Mouse (Mus musculus) MEL (cell line): ENCODE measurements at regions not wholly inside any gene's neighbourhood (a gene's known extent, or its start where the extent isn't known, plus 50 kb on each side); places are given as distances from the start of the nearest gene placed in this dataset.

Source experiments
- DNase-seq: peaks from one replicate; pipeline ENCODE4 v3.0.0; 2011; ENCODE audit warnings: low read depth, low spot score
- H3K27ac ChIP-seq: 2 replicates; pipeline ENCODE4 v1.5.1; 2012; ENCODE audit warnings: low read depth, mild to moderate bottlenecking, control low read depth, low read length, moderate library complexity; ENCODE audit not compliant: control insufficient read depth
- H3K27me3 ChIP-seq, 2 experiments: fragments of 150-350 bp in 1 of 2; sonication (generic) in 1 of 2; 2 replicates each; pipeline ENCODE4 v1.6.1; 2012; ENCODE audit warnings: low read length in 2 of 2, mild to moderate bottlenecking in 2 of 2, improper control_type of control experiment in 1 of 2, moderate library complexity in 1 of 2; ENCODE audit not compliant: insufficient read depth in 2 of 2, control insufficient read depth in 1 of 2
- H3K36me3 ChIP-seq, 2 experiments: 2 replicates each; pipeline ENCODE4 v1.6.1; 2012 to 2014; ENCODE audit warnings: low read length in 2 of 2, improper control_type of control experiment in 1 of 2, inconsistent platforms in 1 of 2, mild to moderate bottlenecking in 1 of 2; ENCODE audit not compliant: insufficient read depth in 2 of 2, control insufficient read depth in 1 of 2
- H3K4me1 ChIP-seq, 2 experiments: fragments of 150-350 bp in 1 of 2; sonication (generic) in 1 of 2; 2 replicates each; pipeline ENCODE4 v1.6.1; 2012; ENCODE audit warnings: low read length in 2 of 2, improper control_type of control experiment in 1 of 2, mild to moderate bottlenecking in 1 of 2; ENCODE audit not compliant: insufficient read depth in 2 of 2, control insufficient read depth in 1 of 2
- H3K4me3 ChIP-seq, 2 experiments: fragments of 150-350 bp in 1 of 2; sonication (generic) in 1 of 2; 2 replicates each; pipeline ENCODE4 v1.5.1; 2012; ENCODE audit warnings: low read depth in 2 of 2, low read length in 2 of 2, mild to moderate bottlenecking in 2 of 2, moderate library complexity in 2 of 2, control low read depth in 1 of 2, improper control_type of control experiment in 1 of 2; ENCODE audit not compliant: control insufficient read depth in 1 of 2, insufficient read depth in 1 of 2
- H3K79me2 ChIP-seq: 2 replicates; pipeline ENCODE4 v1.6.1; 2012; ENCODE audit warnings: mild to moderate bottlenecking, low read length, moderate library complexity; ENCODE audit not compliant: control insufficient read depth, poor library complexity, insufficient read depth
- H3K9ac ChIP-seq: 2 replicates; pipeline ENCODE4 v1.6.1; 2012; ENCODE audit warnings: low read depth, mild to moderate bottlenecking, control low read depth, low read length, moderate library complexity; ENCODE audit not compliant: control insufficient read depth, poor library complexity, severe bottlenecking
- H3K9me3 ChIP-seq: fragments of 150-350 bp; sonication (generic); replicated peaks from 2 replicates; pipeline ENCODE4 v1.6.1; 2012; ENCODE audit warnings: mild to moderate bottlenecking, low read length, improper control_type of control experiment, moderate library complexity; ENCODE audit not compliant: insufficient read depth
- BHLHE40 ChIP-seq: IDR thresholded peaks from 2 replicates; pipeline ENCODE4 v1.6.1; 2012; ENCODE audit warnings: low read depth, mild to moderate bottlenecking, inconsistent platforms, low read length, improper control_type of control experiment, borderline replicate concordance
- CHD1 ChIP-seq: IDR thresholded peaks from 2 replicates; pipeline ENCODE4 v1.6.1; 2012; ENCODE audit warnings: low read depth, mild to moderate bottlenecking, inconsistent platforms, low read length, improper control_type of control experiment
- CTCF ChIP-seq, 3 experiments: IDR thresholded peaks in 2 of 3; conservative IDR thresholded peaks in 1 of 3; 2 replicates each; pipeline ENCODE4 v1.5.1; 2011 to 2012; ENCODE audit warnings: low read length in 3 of 3, low read depth in 2 of 3, mild to moderate bottlenecking in 2 of 3, improper control_type of control experiment in 1 of 3, inconsistent platforms in 1 of 3, mixed read lengths in 1 of 3, moderate library complexity in 1 of 3; ENCODE audit not compliant: control insufficient read depth in 1 of 3, insufficient read depth in 1 of 3, poor library complexity in 1 of 3, severe bottlenecking in 1 of 3
- E2F4 ChIP-seq: IDR thresholded peaks from 2 replicates; pipeline ENCODE4 v1.6.1; 2011; ENCODE audit warnings: low read depth, low read length, improper control_type of control experiment, borderline replicate concordance
- ETS1 ChIP-seq: IDR thresholded peaks from 2 replicates; pipeline ENCODE4 v1.6.1; 2012; ENCODE audit warnings: low read depth, mild to moderate bottlenecking, inconsistent platforms, low read length, improper control_type of control experiment, moderate library complexity
- GATA1 ChIP-seq: IDR thresholded peaks from 2 replicates; pipeline ENCODE4 v1.6.1; 2011; ENCODE audit warnings: low read depth, low read length, improper control_type of control experiment
- JUND ChIP-seq: IDR thresholded peaks from 2 replicates; pipeline ENCODE4 v1.6.1; 2011; ENCODE audit warnings: low read depth, mild to moderate bottlenecking, improper control_type of control experiment, low read length
- MAFK ChIP-seq: IDR thresholded peaks from 2 replicates; pipeline ENCODE4 v1.6.1; 2011; ENCODE audit warnings: low read depth, mild to moderate bottlenecking, low read length, improper control_type of control experiment, borderline replicate concordance
- MAX ChIP-seq: IDR thresholded peaks from 2 replicates; pipeline ENCODE4 v1.6.1; 2011; ENCODE audit warnings: low read length, improper control_type of control experiment
- MXI1 ChIP-seq: IDR thresholded peaks from 2 replicates; pipeline ENCODE4 v1.6.1; 2011; ENCODE audit warnings: mild to moderate bottlenecking, low read depth, low read length, improper control_type of control experiment
- NELFE ChIP-seq: IDR thresholded peaks from 2 replicates; pipeline ENCODE4 v1.6.1; 2011; ENCODE audit warnings: low read depth, low read length, improper control_type of control experiment
- NRF1 ChIP-seq: IDR thresholded peaks from 2 replicates; pipeline ENCODE4 v1.6.1; 2014; ENCODE audit warnings: low read depth, mild to moderate bottlenecking, inconsistent platforms, low read length, improper control_type of control experiment, moderate library complexity; ENCODE audit not compliant: poor library complexity, insufficient read depth, severe bottlenecking
- POLR2AphosphoS5 ChIP-seq: IDR thresholded peaks from 2 replicates; pipeline ENCODE4 v1.6.1; 2012; ENCODE audit warnings: low read depth, borderline replicate concordance, mild to moderate bottlenecking, inconsistent platforms, low read length, moderate library complexity, mixed read lengths
- RAD21 ChIP-seq: IDR thresholded peaks from 2 replicates; pipeline ENCODE4 v1.6.1; 2011; ENCODE audit warnings: mild to moderate bottlenecking, low read depth, low read length, improper control_type of control experiment
- RCOR1 ChIP-seq: IDR thresholded peaks from 2 replicates; pipeline ENCODE4 v1.6.1; 2012; ENCODE audit warnings: low read depth, mild to moderate bottlenecking, inconsistent platforms, low read length, improper control_type of control experiment
- SMC3 ChIP-seq: IDR thresholded peaks from 2 replicates; pipeline ENCODE4 v1.6.1; 2011; ENCODE audit warnings: low read depth, low read length, improper control_type of control experiment
- TCF12 ChIP-seq: IDR thresholded peaks from 2 replicates; pipeline ENCODE4 v1.6.1; 2014; ENCODE audit warnings: low read depth, mild to moderate bottlenecking, inconsistent platforms, low read length, improper control_type of control experiment, moderate library complexity
- UBTF ChIP-seq: IDR thresholded peaks from 2 replicates; pipeline ENCODE4 v1.6.1; 2012; ENCODE audit warnings: low read depth, mild to moderate bottlenecking, inconsistent platforms, low read length, improper control_type of control experiment, moderate library complexity, borderline replicate concordance; ENCODE audit not compliant: insufficient read depth
- USF2 ChIP-seq, 2 experiments: IDR thresholded peaks; 2 replicates each; pipeline ENCODE4 v1.6.1; 2011 to 2012; ENCODE audit warnings: improper control_type of control experiment in 2 of 2, low read length in 2 of 2, borderline replicate concordance in 1 of 2, inconsistent platforms in 1 of 2, low read depth in 1 of 2, mild to moderate bottlenecking in 1 of 2; ENCODE audit not compliant: insufficient read depth in 1 of 2
- ZC3H11A ChIP-seq: IDR thresholded peaks from 2 replicates; pipeline ENCODE4 v1.6.1; 2012; ENCODE audit warnings: low read depth, mild to moderate bottlenecking, inconsistent platforms, low read length, improper control_type of control experiment
- ZKSCAN1 ChIP-seq: IDR thresholded peaks from 2 replicates; pipeline ENCODE4 v1.6.1; 2012; ENCODE audit warnings: low read depth, mild to moderate bottlenecking, inconsistent platforms, low read length, improper control_type of control experiment, moderate library complexity

GRCm38 (mm10) chr2:50832471-50832870 lies 316.4 kb downstream of the Rnd3 start:
- H3K9me3 ChIP-seq, result no peaks in the 10 kb centered on the region
- no peaks in the 10 kb centered on the region for H3K4me1 ChIP-seq
- H3K9ac ChIP-seq, result no peak overlapping the region
- TF ChIP-seq UBTF, result no peak
- no peak for TF ChIP-seq ZKSCAN1
- TF ChIP-seq NRF1, result no peak
- no peak for TF ChIP-seq POLR2AphosphoS5
- TF ChIP-seq E2F4, result no peak
- no peak for TF ChIP-seq TCF12
- TF ChIP-seq BHLHE40, result no peak
- no peak for TF ChIP-seq CHD1
- no peak for TF ChIP-seq MXI1
- no peak for TF ChIP-seq MAX
- H3K36me3 ChIP-seq, result no peaks in the 10 kb centered on the region
- no peak overlapping the region for H3K4me3 ChIP-seq
- no peak for DNase-seq
- H3K79me2 ChIP-seq, result no peaks in the 10 kb centered on the region
- H3K27ac ChIP-seq, result no peak overlapping the region
- H3K27me3 ChIP-seq, result no peaks in the 10 kb centered on the region

GRCm38 (mm10) chr2:50830056-50830720 lies 318.7 kb downstream of the Rnd3 start:
- peak; percentile 89 for TF ChIP-seq ZC3H11A
- peak; percentile 86 for TF ChIP-seq RAD21
- TF ChIP-seq MAX, result no peak
- TF ChIP-seq CTCF (IDR thresholded peaks at IDR 0.05 in 2 of 3, conservative IDR thresholded peaks at IDR 0.05 in 1 of 3; ENCODE audit: control insufficient read depth in 1 of 3, insufficient read depth in 1 of 3, low read depth in 2 of 3, low read length in 3 of 3, poor library complexity in 1 of 3, severe bottlenecking in 1 of 3), result peak; percentile 44 to 74 (median 55)
- no peak for TF ChIP-seq TCF12
- peak; percentile 93 for TF ChIP-seq SMC3
- TF ChIP-seq, all 39 proteins: peak for 4

GRCm38 (mm10) chr2:50827097-50827496 lies 321.8 kb downstream of the Rnd3 start:
- H3K27me3 ChIP-seq, result no peaks in the 10 kb centered on the region
- no peak for DNase-seq
- peaks cover 0 to 3% of the 10 kb centered on the region in 2 experiments; a peak in 1 of 4 replicates for H3K4me1 ChIP-seq
- H3K36me3 ChIP-seq, result no peaks in the 10 kb centered on the region
- H3K9ac ChIP-seq, result no peak overlapping the region
- H3K27ac ChIP-seq, result no peak overlapping the region
- no peaks in the 10 kb centered on the region for H3K79me2 ChIP-seq
- TF ChIP-seq CHD1, result no peak
- no peak for TF ChIP-seq NELFE
- no peak for TF ChIP-seq ETS1
- TF ChIP-seq GATA1, result no peak
- TF ChIP-seq RCOR1, result no peak
- TF ChIP-seq SMC3, result no peak
- TF ChIP-seq BHLHE40, result no peak
- no peak for TF ChIP-seq USF2 (IDR thresholded peaks at IDR 0.05; ENCODE audit: borderline replicate concordance in 1 of 2, insufficient read depth in 1 of 2, low read depth in 1 of 2, low read length in 2 of 2)
- no peak for TF ChIP-seq JUND
- no peak for TF ChIP-seq MAFK
- TF ChIP-seq, all 39 proteins: peak for 0
- Histone ChIP-seq H3K9me3 (no peaks in the 10 kb centered on the region), H3K4me3 (no peak overlapping the region)

More at GRCm38 (mm10) chr2:50830056-50830720, 318.7 kb downstream of the Rnd3 start:
- Histone ChIP-seq H3K79me2 (no peaks in the 10 kb centered on the region), H3K4me1 (peaks cover 0 to 3% of the 10 kb centered on the region in 2 experiments; a peak in 1 of 4 replicates), H3K36me3 (no peaks in the 10 kb centered on the region), H3K27me3 (no peaks in the 10 kb centered on the region), H3K9me3 (no peaks in the 10 kb centered on the region), H3K4me3 (no peak overlapping the region), H3K9ac (no peak overlapping the region), H3K27ac (no peak overlapping the region)
- DNase-seq, result peak; percentile 65
